Mouse (Mus musculus) intestine, embryonic 15.5 days (tissue): ENCODE measurements around the gene Ube2d1. TPM values are rescaled to one million over a fixed set of nuclear protein-coding genes. Genes with fewer than 3 reads are reported as not detected.

Experiments used
- ATAC-seq: fragments of 200-750 bp; cut with Nextera tagmentation; 2 replicates; pipeline ENCODE4 v1.8.0; 2017; ENCODE audit warnings: moderate TSS enrichment, moderate library complexity
- H3K27ac ChIP-seq: fragments of 300-500 bp; sonication (generic); 2 replicates; pipeline ENCODE4 v1.5.1; 2015; ENCODE audit warnings: mild to moderate bottlenecking, inconsistent platforms
- H3K27me3 ChIP-seq: fragments of 300-500 bp; sonication (generic); replicated peaks from 2 replicates; pipeline ENCODE4 v1.6.1; 2015; ENCODE audit warnings: inconsistent platforms
- H3K36me3 ChIP-seq: fragments of 300-500 bp; sonication (generic); 2 replicates; pipeline ENCODE4 v1.6.1; 2015; ENCODE audit warnings: inconsistent platforms
- H3K4me1 ChIP-seq: fragments of 300-500 bp; sonication (generic); replicated peaks from 2 replicates; pipeline ENCODE4 v1.6.1; 2015; ENCODE audit warnings: inconsistent platforms
- H3K4me2 ChIP-seq: fragments of 300-500 bp; sonication (generic); replicated peaks from 2 replicates; pipeline ENCODE4 v1.6.1; 2015; ENCODE audit warnings: mild to moderate bottlenecking, inconsistent platforms
- H3K4me3 ChIP-seq: fragments of 300-500 bp; sonication (generic); replicated peaks from 2 replicates; pipeline ENCODE4 v1.5.1; 2015; ENCODE audit warnings: inconsistent platforms
- H3K9ac ChIP-seq: fragments of 300-500 bp; sonication (generic); 2 replicates; pipeline ENCODE4 v1.6.1; 2015; ENCODE audit warnings: inconsistent platforms
- H3K9me3 ChIP-seq: fragments of 300-500 bp; sonication (generic); 2 replicates; pipeline ENCODE4 v1.6.1; 2016; ENCODE audit warnings: inconsistent platforms
- WGBS: fragments of 180-500 bp; shearing (Covaris S2); methylation state at CpG from one replicate; pipeline ENCODE4 v1.1.7; 2015; 5-methylcytosine and 5-hydroxymethylcytosine counted together
- polyA plus RNA-seq: library from polyadenylated mRNA; unstranded; fragments of >200 nt; fragmentation: Nextera tagmentation; extraction: Ambion mirVana; gene quantifications from 2 replicates; pipeline ENCODE4 v1.2.1, GENCODE M21; 2015

Gene Ube2d1
- polyA plus RNA-seq, 1 experiment from 2014 or later, result 57.7 TPM

DNA sequence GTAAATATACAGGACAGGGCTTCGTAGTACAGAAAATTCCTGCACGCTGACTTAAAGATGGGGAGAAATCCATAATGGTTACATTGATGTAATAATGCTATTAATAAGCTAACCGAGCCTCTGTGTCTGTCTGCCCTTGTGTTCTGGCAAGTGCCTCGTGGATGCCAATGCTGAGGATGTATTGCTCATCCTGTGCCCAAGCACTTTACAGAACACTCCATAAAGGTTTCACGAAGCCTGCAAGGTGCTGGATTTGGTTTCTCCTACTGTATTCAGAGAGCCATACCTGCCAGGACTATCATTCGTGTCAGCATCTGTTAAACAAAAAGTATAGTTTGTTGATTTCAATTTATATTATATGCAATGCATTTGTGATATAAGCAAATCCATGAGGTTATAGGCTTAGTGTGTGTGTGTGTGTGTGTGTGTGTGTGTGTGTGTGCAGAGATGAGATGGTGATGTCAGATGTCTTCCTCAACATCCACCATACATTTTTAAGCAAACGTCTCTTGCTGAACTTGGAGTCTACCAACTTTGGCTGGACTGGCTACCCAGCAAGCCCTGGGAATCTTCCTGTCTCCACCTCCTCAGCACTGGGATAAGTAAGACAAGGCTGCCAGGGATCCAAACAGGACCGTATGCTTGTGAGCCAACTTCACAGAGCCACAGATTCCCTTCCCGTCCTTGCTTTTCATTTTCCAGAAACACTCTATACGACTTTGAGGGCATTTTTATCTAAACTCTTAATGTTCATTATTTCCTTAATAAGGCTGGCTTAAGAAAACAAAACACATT lies 35.8 kb downstream of the Ube2d1 start:
- Histone ChIP-seq H3K9ac (no peak overlapping the region), H3K36me3 (0 out of 2 replicates have a peak, but pooled peaks cover under 1% of the 10 kb centered on the region), H3K9me3 (no peaks in the 10 kb centered on the region), H3K27ac (no peak overlapping the region), H3K4me1 (no peaks in the 10 kb centered on the region), H3K4me2 (no peak overlapping the region), H3K4me3 (no peak overlapping the region), H3K27me3 (no peaks in the 10 kb centered on the region)
- no peak for ATAC-seq
- 74% methylated on average over 10 of the region's 10 CpGs for WGBS

DNA sequence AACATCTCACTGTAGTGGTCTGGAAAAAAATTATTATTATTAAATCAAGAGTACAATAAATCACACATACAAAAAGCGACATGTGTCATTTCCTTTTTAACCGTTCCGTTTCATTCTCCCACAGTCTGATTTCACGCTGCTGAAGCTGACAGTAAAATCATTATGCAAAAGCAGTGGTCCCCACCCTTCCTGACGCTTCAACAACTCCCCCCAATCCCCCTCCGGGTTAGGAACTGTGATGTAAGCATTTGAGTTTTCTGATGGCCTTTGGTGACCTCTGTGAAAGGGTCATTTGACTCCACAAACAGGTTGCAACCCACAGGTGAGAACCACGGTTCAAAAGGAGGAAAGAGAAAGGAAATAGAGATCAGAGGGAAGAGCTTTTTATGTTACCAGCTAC lies 38.1 kb downstream of the Ube2d1 start:
- no peak overlapping the region for H3K4me3 ChIP-seq
- H3K9ac ChIP-seq, result no peak overlapping the region
- no peaks in the 10 kb centered on the region for H3K9me3 ChIP-seq
- WGBS, result 35% methylated on average over 7 of the region's 7 CpGs
- H3K4me2 ChIP-seq, result no peak overlapping the region
- H3K36me3 ChIP-seq, result no peaks in the 10 kb centered on the region
- H3K27me3 ChIP-seq, result no peaks in the 10 kb centered on the region
- H3K4me1 ChIP-seq, result no peaks in the 10 kb centered on the region
- ATAC-seq, result no peak
- no peak overlapping the region for H3K27ac ChIP-seq

DNA sequence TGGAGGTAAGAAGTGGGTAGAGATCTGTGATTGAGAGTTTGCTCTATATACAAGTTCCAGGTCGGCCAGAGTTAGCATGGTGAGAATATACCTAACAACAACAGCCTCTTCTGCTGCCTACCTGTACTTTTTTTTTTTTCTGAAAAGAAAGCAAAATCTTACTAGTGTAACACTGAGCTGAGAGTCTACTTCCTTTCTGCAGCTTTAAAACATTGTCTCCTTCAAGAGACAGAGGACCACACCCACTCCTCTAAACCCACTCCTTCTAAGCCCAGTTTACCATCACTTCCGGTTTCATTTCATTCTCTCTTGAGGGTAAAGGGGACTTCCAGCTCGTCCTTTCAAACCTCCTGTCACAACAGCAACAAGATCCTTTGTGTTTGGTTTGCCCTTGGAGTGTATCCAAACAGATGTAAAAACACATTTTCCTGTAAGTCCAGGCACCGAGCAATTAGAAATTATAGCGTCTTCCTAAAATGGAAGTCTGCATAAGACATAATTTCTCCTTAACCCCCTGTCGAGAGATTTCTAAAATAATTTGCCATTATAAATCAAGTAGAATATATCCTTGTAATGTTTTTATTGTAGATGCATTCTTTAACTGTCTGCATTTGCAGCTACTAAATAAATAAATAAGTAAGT lies 45.5 kb downstream of the Ube2d1 start:
- no peaks in the 10 kb centered on the region for H3K9me3 ChIP-seq
- H3K27ac ChIP-seq, result no peak overlapping the region
- 45% methylated on average over 6 of the region's 6 CpGs for WGBS
- H3K36me3 ChIP-seq, result peaks cover 7% of the 10 kb centered on the region; the same call in 1 of the 2 replicates
- no peak overlapping the region for H3K4me3 ChIP-seq
- peaks cover 4% of the 10 kb centered on the region; the same call in 1 of the 2 replicates for H3K4me1 ChIP-seq
- no peak for ATAC-seq
- peak overlapping the region; percentile 30; the same call in 1 of the 2 replicates for H3K4me2 ChIP-seq
- H3K27me3 ChIP-seq, result no peaks in the 10 kb centered on the region
- no peak overlapping the region for H3K9ac ChIP-seq

DNA sequence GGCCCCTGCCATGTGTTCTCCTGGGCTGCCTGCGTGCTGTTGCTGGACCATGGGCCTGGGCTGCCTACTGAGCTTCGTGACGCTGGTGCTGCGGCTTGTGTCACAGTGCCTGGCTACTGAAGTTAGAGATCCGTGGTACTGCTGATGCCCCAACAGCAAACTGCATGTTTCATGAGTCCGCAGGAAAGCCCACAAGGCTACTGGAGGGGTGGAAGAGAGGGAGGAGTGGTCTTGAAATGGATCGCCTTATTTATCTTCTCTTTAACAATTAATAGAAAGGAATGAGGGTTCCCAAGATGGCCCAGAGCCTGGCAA lies 46.9 kb downstream of the Ube2d1 start, which contains the start of gene Tfam:
TSS of gene Tfam (minus strand) at position 41 of the 315 bp plus-strand sequence.
- Histone ChIP-seq H3K4me1 (peaks cover 4% of the 10 kb centered on the region; the same call in 1 of the 2 replicates), H3K4me2 (peak within 1 kb of the TSS; percentile 79), H3K27ac (peak within 1 kb of the TSS; percentile 63), H3K9me3 (no peaks in the 10 kb centered on the region), H3K4me3 (peak within 1 kb of the TSS; percentile 78), H3K9ac (peak within 1 kb of the TSS; percentile 75), H3K36me3 (peaks cover 7% of the 10 kb centered on the region; the same call in 1 of the 2 replicates), H3K27me3 (no peaks in the 10 kb centered on the region)
- ATAC-seq, result no peak
- WGBS, result 3% methylated on average over 7 of the region's 7 CpGs

DNA sequence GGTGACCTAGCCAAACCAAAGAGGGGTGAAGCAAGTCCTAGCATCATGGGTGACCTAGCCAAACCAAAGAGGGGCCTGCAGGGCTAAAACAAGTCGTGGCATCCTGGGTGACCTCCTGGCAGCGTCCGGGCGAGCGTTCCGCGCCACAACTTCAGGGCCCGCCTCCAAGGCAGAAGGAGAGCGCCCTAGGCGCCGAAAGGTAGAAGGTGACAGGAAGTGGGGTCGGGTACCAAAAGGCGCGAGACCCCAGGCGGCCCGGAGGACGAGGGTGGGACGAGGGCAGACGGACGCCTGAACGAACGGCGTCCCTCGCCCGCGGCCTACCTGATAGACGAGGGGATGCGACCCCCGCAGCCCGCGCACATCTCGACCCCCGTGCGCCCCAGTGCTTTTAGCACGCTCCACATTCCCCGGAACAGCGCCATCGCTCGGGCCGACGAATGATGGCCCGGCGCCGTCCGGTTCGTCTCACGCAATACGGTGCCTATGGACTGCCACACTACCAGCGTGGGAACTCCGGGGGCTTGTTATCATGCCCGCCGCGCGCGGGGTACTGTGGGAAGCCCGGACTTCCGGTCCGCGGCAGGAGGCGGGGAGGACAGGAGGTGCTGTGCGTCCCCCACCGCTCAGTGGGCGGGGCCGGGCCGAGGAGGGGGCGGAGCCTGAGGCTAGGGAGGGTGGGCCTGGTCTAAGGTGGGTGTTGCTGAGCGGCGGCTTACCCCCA lies 47.4 kb downstream of the Ube2d1 start:
- peak overlapping the region; percentile 75 for H3K9ac ChIP-seq
- ATAC-seq, result peak; percentile 99
- peak overlapping the region; percentile 63 for H3K27ac ChIP-seq
- peaks cover 4% of the 10 kb centered on the region; the same call in 1 of the 2 replicates for H3K4me1 ChIP-seq
- H3K9me3 ChIP-seq, result no peaks in the 10 kb centered on the region
- WGBS, result under 1% methylated on average over 68 of the region's 68 CpGs
- peak overlapping the region; percentile 78 for H3K4me3 ChIP-seq
- peaks cover 10% of the 10 kb centered on the region for H3K36me3 ChIP-seq
- H3K4me2 ChIP-seq, result peak overlapping the region; percentile 79
- no peaks in the 10 kb centered on the region for H3K27me3 ChIP-seq

DNA sequence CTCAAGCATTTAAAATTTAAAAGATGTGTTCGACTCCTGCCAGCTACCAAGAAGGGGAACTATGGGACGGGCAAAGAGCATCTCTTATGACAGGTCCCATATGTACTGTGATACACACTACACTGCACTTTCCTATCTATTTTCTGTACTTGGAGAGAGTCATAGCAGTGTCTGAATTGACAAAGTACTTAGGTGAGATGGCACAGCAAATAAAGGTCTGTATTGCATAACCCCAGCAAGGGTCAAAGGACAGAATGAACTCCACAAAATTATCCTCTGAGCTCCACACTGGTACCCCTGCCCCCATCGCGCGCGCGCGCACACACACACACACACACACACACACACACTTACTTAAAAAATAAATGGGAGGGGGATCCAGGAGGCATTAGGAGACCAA lies 51.0 kb downstream of the Ube2d1 start:
- Histone ChIP-seq H3K4me2 (no peak overlapping the region), H3K4me3 (no peak overlapping the region), H3K9me3 (no peaks in the 10 kb centered on the region), H3K9ac (no peak overlapping the region), H3K27ac (no peak overlapping the region), H3K36me3 (peaks cover 27% of the 10 kb centered on the region), H3K4me1 (no peaks in the 10 kb centered on the region; the same call in 1 of the 2 replicates), H3K27me3 (no peaks in the 10 kb centered on the region)
- 95% methylated on average over 8 of the region's 8 CpGs for WGBS
- no peak for ATAC-seq

DNA sequence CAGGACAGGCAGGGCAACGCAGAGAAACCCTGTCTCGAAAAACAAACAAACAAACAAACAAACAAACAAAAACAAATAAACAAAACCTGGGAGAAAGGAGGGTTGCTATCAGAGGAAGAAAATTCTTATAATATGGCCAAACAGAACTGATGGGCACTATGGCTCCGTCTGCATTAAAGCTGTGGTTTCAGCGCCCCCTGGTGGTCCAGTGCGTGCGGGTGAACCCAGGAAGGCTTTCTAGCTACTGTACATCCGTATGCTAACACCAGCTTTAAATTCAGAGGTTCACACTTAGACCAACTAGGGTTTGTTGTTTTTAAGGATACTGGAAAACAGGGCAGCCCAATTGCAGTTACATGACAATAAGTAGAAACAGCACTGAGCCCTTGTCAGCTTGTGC lies 59.2 kb downstream of the Ube2d1 start:
- Histone ChIP-seq H3K27me3 (no peaks in the 10 kb centered on the region), H3K4me3 (no peak overlapping the region), H3K9me3 (no peaks in the 10 kb centered on the region), H3K4me2 (no peak overlapping the region), H3K27ac (no peak overlapping the region), H3K9ac (no peak overlapping the region), H3K4me1 (no peaks in the 10 kb centered on the region), H3K36me3 (peaks cover 32% of the 10 kb centered on the region)
- peak; percentile 70; the same call in 1 of the 2 replicates for ATAC-seq
- WGBS, result 37% methylated on average over 7 of the region's 7 CpGs

DNA sequence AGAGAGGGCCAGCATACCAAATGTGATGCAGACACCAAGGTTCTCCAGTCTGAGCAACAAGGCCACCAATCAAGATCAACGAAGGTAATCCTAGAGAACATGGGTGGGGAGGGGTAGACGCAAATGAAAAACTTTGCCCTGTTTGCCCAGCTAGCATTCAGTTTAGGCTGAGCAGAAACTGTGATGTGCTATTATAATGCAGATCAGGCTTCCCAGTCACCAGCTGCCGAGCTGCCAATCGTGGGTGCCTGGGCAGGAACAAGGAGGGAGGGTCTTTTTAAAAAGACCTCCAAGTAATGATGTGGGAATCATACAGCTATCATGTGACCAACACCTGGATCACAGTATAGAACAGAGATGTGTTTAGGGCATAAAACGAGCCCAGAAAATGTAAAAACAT lies 62.0 kb downstream of the Ube2d1 start:
- no peak overlapping the region for H3K27ac ChIP-seq
- no peaks in the 10 kb centered on the region for H3K4me1 ChIP-seq
- peaks cover 14% of the 10 kb centered on the region for H3K36me3 ChIP-seq
- H3K27me3 ChIP-seq, result no peaks in the 10 kb centered on the region
- H3K9ac ChIP-seq, result no peak overlapping the region
- H3K4me2 ChIP-seq, result no peak overlapping the region
- H3K9me3 ChIP-seq, result no peaks in the 10 kb centered on the region
- 85% methylated on average over 5 of the region's 5 CpGs for WGBS
- no peak overlapping the region for H3K4me3 ChIP-seq
- no peak for ATAC-seq

DNA sequence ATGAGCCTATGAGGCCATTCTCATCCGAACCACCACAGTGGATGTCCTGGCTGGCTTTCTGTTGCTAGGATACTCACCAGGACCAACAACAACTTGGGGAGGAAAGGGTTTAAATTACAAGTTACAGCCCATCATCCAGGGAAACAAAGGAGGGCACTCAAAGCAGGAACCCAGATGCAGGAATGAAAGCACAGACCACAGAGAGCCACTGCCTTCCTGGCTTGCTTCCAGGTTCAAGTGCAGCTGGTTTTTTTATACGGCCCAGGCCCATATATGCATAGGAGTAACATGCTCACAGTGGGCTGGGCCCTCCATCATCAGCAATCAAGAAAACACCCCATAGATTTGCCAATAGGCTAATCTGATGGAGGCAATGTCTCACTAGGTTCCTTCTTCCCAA lies 62.4 kb downstream of the Ube2d1 start:
- no peak overlapping the region for H3K4me3 ChIP-seq
- ATAC-seq, result no peak
- H3K4me1 ChIP-seq, result no peaks in the 10 kb centered on the region
- no peak overlapping the region for H3K27ac ChIP-seq
- no peaks in the 10 kb centered on the region for H3K9me3 ChIP-seq
- no peak overlapping the region for H3K9ac ChIP-seq
- no peak overlapping the region for H3K4me2 ChIP-seq
- no peaks in the 10 kb centered on the region for H3K27me3 ChIP-seq
- WGBS, result 80% methylated on average over 2 of the region's 2 CpGs
- peaks cover 12% of the 10 kb centered on the region for H3K36me3 ChIP-seq

DNA sequence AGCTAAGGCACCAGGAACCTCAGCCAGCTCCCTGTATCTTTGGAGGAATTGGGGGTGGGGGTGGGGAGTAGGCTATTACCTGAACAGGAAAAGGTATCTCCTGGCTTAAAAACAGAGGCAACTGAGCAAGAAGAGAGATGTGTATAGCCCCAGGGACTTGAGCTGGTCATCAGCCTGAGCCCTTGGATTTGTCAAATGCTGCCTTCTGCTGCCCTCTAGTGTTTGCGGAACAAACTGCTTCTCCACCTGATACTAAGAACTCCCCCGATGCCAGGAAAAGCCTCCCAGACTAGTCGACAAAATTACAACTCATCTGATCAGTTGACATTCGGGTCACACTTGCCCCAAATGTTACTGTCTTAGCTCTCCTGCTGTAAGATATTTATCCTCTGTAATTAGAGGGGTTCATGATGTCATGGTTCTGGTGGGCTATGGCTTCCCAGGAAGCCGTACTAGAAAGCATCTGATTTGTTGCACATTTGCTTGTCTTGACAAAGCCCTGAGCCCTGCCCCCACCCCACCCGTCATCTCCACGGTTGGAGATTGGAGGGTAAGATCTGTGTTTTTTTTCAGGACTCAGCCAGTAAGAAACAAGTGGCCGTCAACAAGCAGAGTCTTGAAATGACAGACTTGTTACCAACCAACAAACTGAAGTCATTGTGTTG lies 66.7 kb downstream of the Ube2d1 start:
- H3K4me1 ChIP-seq, result no peaks in the 10 kb centered on the region
- no peaks in the 10 kb centered on the region for H3K27me3 ChIP-seq
- WGBS, result 16% methylated on average over 8 of the region's 8 CpGs
- H3K4me2 ChIP-seq, result no peak overlapping the region
- no peak overlapping the region for H3K9ac ChIP-seq
- H3K4me3 ChIP-seq, result no peak overlapping the region
- no peaks in the 10 kb centered on the region for H3K9me3 ChIP-seq
- no peak overlapping the region for H3K27ac ChIP-seq
- no peaks in the 10 kb centered on the region; the same call in 1 of the 2 replicates for H3K36me3 ChIP-seq
- peak; percentile 76 for ATAC-seq

DNA sequence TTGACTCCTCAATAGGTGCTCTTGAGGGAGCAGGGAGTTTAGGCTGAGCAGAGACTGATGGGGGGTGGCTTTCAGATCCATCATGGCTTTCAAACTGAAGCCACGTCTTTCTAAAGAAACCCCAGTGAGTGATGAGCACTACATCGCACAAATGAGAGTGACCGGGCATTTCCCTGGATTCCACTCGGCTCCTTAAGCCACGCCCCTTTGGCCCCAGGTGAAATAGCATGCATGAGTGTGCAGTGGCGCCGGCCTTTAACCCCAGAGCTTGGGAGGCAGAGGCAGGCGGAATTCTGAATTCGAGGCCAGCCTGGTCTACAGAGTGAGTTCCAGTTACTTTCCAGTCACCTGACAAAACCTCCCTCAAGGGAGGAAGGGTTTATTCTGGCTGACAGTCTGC lies 69.1 kb downstream of the Ube2d1 start:
- no peak overlapping the region for H3K4me3 ChIP-seq
- no peak for ATAC-seq
- H3K9me3 ChIP-seq, result no peaks in the 10 kb centered on the region
- H3K4me1 ChIP-seq, result no peaks in the 10 kb centered on the region
- no peak overlapping the region for H3K27ac ChIP-seq
- no peaks in the 10 kb centered on the region for H3K27me3 ChIP-seq
- WGBS, result 78% methylated on average over 9 of the region's 9 CpGs
- no peak overlapping the region for H3K9ac ChIP-seq
- H3K36me3 ChIP-seq, result no peaks in the 10 kb centered on the region
- H3K4me2 ChIP-seq, result no peak overlapping the region
